Mouse (Mus musculus) G1E (cell line): ENCODE data around the gene Gm5475.

Experiments
- CTCF ChIP-seq: IDR thresholded peaks from 2 replicates; pipeline ENCODE4 v1.5.1; 2012; ENCODE audit warnings: low read depth, low read length, inconsistent platforms, mixed read lengths
- GATA2 ChIP-seq: IDR thresholded peaks from 2 replicates; pipeline ENCODE4 v1.6.1; 2012; ENCODE audit warnings: low read depth, low read length, inconsistent platforms, borderline replicate concordance
- POLR2AphosphoS5 ChIP-seq: IDR thresholded peaks from 2 replicates; pipeline ENCODE4 v1.6.1; 2012; ENCODE audit warnings: low read depth, low read length, inconsistent platforms; ENCODE audit not compliant: insufficient replicate concordance

DNA sequence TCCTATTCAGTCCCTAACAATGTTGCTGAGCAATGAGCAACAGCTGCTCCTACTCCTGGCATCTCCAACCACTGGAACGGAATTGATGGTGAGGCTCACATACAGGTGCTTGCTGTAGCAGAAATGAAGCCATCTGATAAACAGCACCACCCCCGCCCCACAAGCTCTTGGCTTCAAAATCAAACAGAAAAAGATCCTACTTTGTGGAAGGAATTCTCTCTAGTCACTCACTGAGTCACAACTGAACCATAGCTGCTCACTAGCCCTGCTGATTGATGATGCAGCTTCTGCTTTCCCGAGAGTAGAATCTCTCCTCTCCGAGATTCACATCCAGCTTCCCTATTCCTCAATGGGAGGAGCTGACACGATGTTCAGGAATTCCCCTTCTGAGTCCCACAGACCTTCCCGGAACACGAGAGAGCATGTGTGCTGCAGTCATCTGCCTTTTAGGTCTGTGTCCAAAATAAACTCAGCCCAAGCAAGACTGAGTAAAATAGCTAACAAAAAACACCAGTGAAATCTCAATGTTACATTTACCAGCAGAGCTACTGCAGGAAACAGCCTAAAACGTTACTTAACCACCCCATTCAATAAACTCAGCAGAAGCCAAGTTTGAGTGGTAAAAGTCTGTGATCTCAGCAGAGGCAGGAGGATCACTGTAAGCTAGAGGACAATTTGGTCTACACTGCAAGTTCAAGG lies 739 bp upstream of the Gm5475 start:
- TF ChIP-seq POLR2AphosphoS5 (no peak), CTCF (no peak), GATA2 (no peak)
